Mouse (Mus musculus) embryonic facial prominence, embryonic 15.5 days (tissue): ENCODE data around the gene Col24a1. TPM values are rescaled to one million over a fixed set of nuclear protein-coding genes. Genes with fewer than 3 reads are reported as not detected.
A peak's percentile ranks its signal among the peaks of the same experiment; 100 is the strongest.

Experiments used
- ATAC-seq: fragments of 200-750 bp; cut with Nextera tagmentation; 2 replicates; pipeline ENCODE4 v1.8.0; 2017; ENCODE audit warnings: low read depth, moderate TSS enrichment; ENCODE audit not compliant: insufficient number of reproducible peaks, low FRiP score, low TSS enrichment
- H3K27ac ChIP-seq: fragments of 300-500 bp; sonication (generic); replicated peaks from 2 replicates; pipeline ENCODE4 v1.5.1; 2015; ENCODE audit warnings: mild to moderate bottlenecking, inconsistent platforms
- H3K27me3 ChIP-seq: fragments of 300-500 bp; sonication (generic); 2 replicates; pipeline ENCODE4 v1.6.1; 2015; ENCODE audit warnings: inconsistent platforms
- H3K36me3 ChIP-seq: fragments of 300-500 bp; sonication (generic); 2 replicates; pipeline ENCODE4 v1.6.1; 2015; ENCODE audit warnings: mild to moderate bottlenecking, inconsistent platforms
- H3K4me1 ChIP-seq: fragments of 300-500 bp; sonication (generic); 2 replicates; pipeline ENCODE4 v1.6.1; 2015; ENCODE audit warnings: inconsistent platforms
- H3K4me2 ChIP-seq: fragments of 300-500 bp; sonication (generic); replicated peaks from 2 replicates; pipeline ENCODE4 v1.6.1; 2015; ENCODE audit warnings: mild to moderate bottlenecking, inconsistent platforms
- H3K4me3 ChIP-seq: fragments of 300-500 bp; sonication (generic); replicated peaks from 2 replicates; pipeline ENCODE4 v1.5.1; 2015; ENCODE audit warnings: mild to moderate bottlenecking, inconsistent platforms
- H3K9ac ChIP-seq: fragments of 300-500 bp; sonication (generic); 2 replicates; pipeline ENCODE4 v1.6.1; 2015; ENCODE audit warnings: inconsistent platforms
- H3K9me3 ChIP-seq: fragments of 300-500 bp; sonication (generic); replicated peaks from 2 replicates; pipeline ENCODE4 v1.6.1; 2016; ENCODE audit warnings: inconsistent platforms
- whole genome bisulfite sequencing: fragments of 180-500 bp; shearing (Covaris S2); methylation state at CpG from one replicate; pipeline ENCODE4 v1.1.7; 2015; 5-methylcytosine and 5-hydroxymethylcytosine counted together
- polyA plus RNA-seq: library from polyadenylated mRNA; unstranded; fragments of >200 nt; fragmentation: Nextera tagmentation; extraction: Ambion mirVana; gene quantifications from 2 replicates; pipeline ENCODE4 v1.2.1, GENCODE M21; 2015

The Col24a1 gene
- polyA plus RNA-seq, 1 experiment from 2014 or later: 10.0 TPM

DNA sequence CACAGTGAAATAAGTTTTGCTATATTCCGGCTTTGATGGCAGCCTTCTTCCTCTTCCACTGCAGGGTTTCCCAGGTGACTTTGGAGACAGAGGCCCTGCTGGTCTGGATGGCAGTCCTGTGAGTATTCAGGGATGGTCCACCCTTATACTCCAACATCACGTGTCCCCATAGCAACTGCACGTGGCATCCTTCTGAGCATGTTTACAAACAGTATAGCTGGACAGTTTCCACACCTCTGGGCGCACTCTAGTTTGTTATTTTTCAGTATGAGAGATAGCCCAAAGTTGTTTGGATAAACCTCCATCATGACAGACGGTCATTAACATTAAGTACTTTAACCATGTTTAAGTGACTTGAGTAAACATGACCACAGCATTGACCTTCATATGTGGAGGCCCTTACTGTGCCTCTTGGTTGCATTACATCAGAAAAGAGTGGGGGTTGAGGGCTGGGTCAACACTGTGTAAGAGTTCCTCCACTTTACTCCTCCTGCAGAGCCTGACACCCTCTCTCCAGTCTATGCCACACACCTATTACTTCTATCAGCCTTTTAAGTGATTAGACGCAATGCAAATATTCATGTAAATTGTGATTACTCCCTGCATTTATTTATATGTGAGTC, 64.7 kb downstream of the Col24a1 start:
- Histone ChIP-seq H3K36me3 (no peaks in the 10 kb centered on the region), H3K4me3 (no peak overlapping the region), H3K9ac (no peak overlapping the region), H3K27ac (no peak overlapping the region), H3K9me3 (no peaks in the 10 kb centered on the region), H3K27me3 (no peaks in the 10 kb centered on the region), H3K4me2 (no peak overlapping the region), H3K4me1 (no peaks in the 10 kb centered on the region)
- ATAC-seq: no peak
- WGBS: 88% methylated on average over 6 of the region's 6 CpGs

DNA sequence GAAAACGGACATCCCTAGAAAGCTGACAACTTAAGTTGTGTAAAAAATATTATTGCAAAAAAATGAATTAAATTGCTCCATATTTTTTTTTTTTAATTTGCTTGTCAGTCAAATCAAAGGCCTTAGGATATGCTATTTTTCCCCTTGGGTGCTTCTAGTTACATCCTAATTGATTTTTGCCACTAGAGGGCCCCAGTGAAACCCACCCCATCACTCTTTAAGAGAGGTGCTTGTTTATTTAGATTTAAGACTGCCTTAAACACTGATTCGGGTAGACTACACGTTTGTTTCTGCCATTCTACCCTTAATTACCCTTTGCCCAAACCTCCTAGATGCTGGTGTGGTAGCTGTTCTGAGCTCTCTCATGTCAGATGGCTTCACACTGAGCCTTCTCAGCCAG, 73.0 kb downstream of the Col24a1 start:
- no peak overlapping the region for H3K27ac ChIP-seq
- ATAC-seq: no peak
- H3K4me2 ChIP-seq: no peak overlapping the region
- H3K36me3 ChIP-seq: no peaks in the 10 kb centered on the region
- no peak overlapping the region for H3K9ac ChIP-seq
- WGBS: 43% methylated on average over 3 of the region's 3 CpGs
- no peak overlapping the region for H3K4me3 ChIP-seq
- no peaks in the 10 kb centered on the region; the same call in 1 of the 2 replicates for H3K4me1 ChIP-seq
- no peaks in the 10 kb centered on the region for H3K27me3 ChIP-seq
- H3K9me3 ChIP-seq: no peaks in the 10 kb centered on the region

DNA sequence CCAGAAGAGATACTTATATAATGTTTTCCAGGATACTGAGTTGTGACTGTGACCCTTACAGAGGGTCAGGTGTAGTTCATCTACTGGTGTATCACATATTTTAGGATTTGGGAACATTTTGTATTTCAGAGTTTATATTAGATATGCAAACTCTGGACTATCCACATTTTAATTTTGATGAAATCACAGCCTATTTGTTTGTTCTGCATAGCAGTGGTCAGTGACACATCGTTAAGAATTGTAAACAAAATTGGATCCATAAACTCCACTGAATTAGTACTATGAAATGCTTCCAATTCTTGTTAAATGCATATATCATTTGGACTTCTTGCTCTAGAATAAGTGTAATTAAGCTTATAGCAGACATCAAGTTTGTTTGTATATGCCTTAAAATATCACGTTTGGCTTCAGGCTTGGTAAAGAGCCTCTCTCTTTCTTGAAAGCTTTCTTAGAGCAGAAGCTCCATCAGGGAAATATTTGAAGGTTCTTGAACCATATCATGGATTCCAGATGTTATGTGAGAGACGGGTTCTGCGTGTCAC, 75.0 kb downstream of the Col24a1 start:
- H3K27ac ChIP-seq: peak overlapping the region; percentile 39; the same call in 1 of the 2 replicates
- 34% methylated on average over 4 of the region's 4 CpGs for WGBS

DNA sequence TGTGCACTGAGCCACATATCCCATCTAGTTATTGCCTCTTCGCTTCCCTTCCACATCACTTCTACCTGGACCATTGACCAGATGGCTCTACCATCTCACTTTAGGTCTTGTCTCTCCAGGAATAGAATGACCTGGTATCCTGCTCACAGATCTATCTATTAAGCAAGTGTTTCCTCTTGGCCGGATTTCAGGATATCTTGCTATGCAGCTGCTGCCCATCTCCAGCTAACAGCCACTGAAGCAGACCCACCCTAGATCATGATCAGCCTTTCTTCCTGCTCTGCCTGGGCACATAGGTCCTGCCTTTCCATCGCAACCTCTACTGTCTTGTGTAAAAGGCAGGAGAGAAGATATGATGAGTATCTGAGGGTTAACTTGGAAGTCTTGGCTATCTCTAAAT, 84.0 kb downstream of the Col24a1 start:
- Histone ChIP-seq H3K27ac (no peak overlapping the region), H3K4me2 (no peak overlapping the region), H3K4me1 (no peaks in the 10 kb centered on the region), H3K4me3 (no peak overlapping the region), H3K9me3 (no peaks in the 10 kb centered on the region), H3K9ac (no peak overlapping the region), H3K36me3 (no peaks in the 10 kb centered on the region), H3K27me3 (no peaks in the 10 kb centered on the region)
- no peak for ATAC-seq
- WGBS: 95% methylated on average over 3 of the region's 3 CpGs

More for the DNA sequence above, 75.0 kb downstream of the Col24a1 start:
- Histone ChIP-seq H3K4me1 (no peaks in the 10 kb centered on the region; the same call in 1 of the 2 replicates), H3K4me3 (no peak overlapping the region), H3K36me3 (no peaks in the 10 kb centered on the region), H3K4me2 (no peak overlapping the region), H3K9ac (no peak overlapping the region), H3K9me3 (no peaks in the 10 kb centered on the region), H3K27me3 (no peaks in the 10 kb centered on the region)
- no peak for ATAC-seq

DNA sequence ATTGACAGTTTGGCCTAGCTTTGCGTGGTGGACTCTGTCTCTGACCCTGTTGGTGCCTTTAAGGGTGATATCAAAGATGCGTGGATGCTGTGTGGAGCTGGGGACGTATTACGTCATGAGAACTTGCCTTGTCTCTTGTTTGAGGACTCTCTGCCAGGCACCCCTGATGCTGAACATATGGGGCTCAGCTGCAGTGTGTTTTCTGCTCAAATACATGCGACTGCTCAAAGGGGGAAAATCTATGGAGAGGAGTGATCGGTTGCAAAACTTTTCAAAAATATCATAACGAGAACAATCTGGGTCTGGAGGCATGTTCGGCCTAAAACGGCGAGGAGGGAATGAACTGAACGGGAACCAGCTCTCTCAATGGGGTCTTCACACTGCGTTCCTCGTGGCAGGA, 90.8 kb downstream of the Col24a1 start:
- no peak overlapping the region for H3K9ac ChIP-seq
- no peaks in the 10 kb centered on the region for H3K9me3 ChIP-seq
- peak; percentile 75; the same call in 1 of the 2 replicates for ATAC-seq
- no peaks in the 10 kb centered on the region for H3K36me3 ChIP-seq
- no peaks in the 10 kb centered on the region for H3K27me3 ChIP-seq
- H3K27ac ChIP-seq: peak overlapping the region; percentile 76
- peak overlapping the region; percentile 2; the same call in 1 of the 2 replicates for H3K4me2 ChIP-seq
- no peak overlapping the region for H3K4me3 ChIP-seq
- WGBS: 33% methylated on average over 13 of the region's 13 CpGs
- 0 out of 2 replicates have a peak, but pooled peaks cover 11% of the 10 kb centered on the region for H3K4me1 ChIP-seq

DNA sequence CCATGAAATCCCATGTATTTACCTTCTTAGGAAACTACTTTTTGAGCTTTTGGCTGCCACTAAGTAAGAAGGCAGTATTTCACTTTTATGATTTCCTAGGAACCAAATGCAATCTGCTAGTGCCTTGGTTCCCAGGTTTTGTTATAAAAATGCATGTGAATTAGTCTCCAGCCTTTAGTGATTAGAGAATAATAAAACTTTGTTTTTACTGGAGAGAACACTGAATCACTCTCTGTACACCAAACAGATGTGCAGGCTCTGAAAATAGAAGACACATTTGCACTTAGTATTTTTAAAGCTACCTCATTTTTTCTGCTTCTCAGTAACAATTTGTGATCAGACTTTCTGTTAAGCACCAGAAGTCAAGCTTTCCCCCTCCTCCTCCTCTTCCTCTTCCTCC, 94.2 kb downstream of the Col24a1 start:
- H3K4me3 ChIP-seq: no peak overlapping the region
- no peaks in the 10 kb centered on the region for H3K27me3 ChIP-seq
- H3K4me1 ChIP-seq: 0 out of 2 replicates have a peak, but pooled peaks cover 11% of the 10 kb centered on the region
- H3K27ac ChIP-seq: no peak overlapping the region
- ATAC-seq: no peak
- no peak overlapping the region for H3K4me2 ChIP-seq
- H3K9me3 ChIP-seq: no peaks in the 10 kb centered on the region
- H3K36me3 ChIP-seq: no peaks in the 10 kb centered on the region
- H3K9ac ChIP-seq: no peak overlapping the region

DNA sequence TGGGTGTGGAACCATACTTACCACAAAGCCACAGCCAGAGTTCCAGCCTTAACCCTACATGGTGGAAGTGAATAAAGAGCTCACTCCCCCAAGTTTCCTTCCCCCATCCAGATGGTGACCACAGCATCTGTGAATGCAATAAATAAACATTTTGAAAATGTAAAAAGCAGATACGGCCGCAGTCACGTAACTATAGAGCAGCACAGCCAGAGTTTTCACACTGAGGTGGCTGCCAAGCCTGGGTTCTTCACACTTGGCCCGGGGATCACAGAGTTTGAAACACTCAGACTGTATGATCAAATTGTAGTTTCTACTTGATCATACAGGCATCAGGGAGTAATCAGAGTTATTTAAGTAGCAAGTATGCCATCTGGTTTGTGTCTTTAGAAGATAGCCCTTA, 98.4 kb downstream of the Col24a1 start:
- H3K4me3 ChIP-seq: no peak overlapping the region
- H3K9me3 ChIP-seq: no peaks in the 10 kb centered on the region
- 58% methylated on average over 4 of the region's 4 CpGs for WGBS
- ATAC-seq: no peak
- no peak overlapping the region for H3K4me2 ChIP-seq
- no peaks in the 10 kb centered on the region for H3K36me3 ChIP-seq
- H3K9ac ChIP-seq: no peak overlapping the region
- H3K27me3 ChIP-seq: no peaks in the 10 kb centered on the region
- H3K27ac ChIP-seq: peak overlapping the region; percentile 45; the same call in 1 of the 2 replicates
- peaks cover 18% of the 10 kb centered on the region for H3K4me1 ChIP-seq

DNA sequence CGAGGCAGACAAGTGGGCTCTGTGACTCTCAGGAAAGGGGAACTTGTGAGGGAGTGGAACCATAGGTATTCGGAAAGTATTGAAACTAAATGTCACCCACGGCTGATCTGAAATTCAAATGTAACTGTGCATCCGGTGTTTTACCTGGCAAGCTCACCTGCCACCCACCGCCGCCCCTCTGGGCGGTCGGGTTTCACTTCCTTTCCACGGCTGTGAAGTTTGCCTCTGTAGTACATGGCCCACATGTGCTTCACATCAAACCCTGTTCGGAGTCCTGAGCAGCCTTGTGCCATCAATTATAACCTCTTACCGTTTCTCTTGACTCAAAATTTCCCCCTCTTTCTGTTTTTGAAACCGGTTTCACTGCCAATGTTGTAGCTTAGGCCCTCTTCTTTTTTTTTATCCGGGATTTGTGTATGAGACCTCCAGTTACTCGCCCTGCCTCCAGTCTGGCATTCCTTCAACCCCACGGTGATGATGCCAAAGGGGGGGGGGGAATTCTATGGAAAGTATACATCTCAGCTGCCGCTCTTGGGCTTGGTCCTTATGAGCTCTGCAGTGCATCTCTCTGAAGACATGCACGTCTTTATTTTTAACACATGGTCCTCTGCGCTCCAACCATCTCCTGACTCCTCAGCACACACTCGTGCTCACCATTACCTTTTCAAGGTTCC, 99.9 kb downstream of the Col24a1 start:
- Histone ChIP-seq H3K9me3 (no peaks in the 10 kb centered on the region), H3K27me3 (no peaks in the 10 kb centered on the region), H3K4me3 (no peak overlapping the region), H3K9ac (no peak overlapping the region), H3K36me3 (no peaks in the 10 kb centered on the region), H3K4me1 (peaks cover 22% of the 10 kb centered on the region), H3K27ac (peak overlapping the region; percentile 68), H3K4me2 (peak overlapping the region; percentile 15; the same call in 1 of the 2 replicates)
- WGBS: 35% methylated on average over 19 of the region's 19 CpGs
- peak; percentile 76; the same call in 1 of the 2 replicates for ATAC-seq

DNA sequence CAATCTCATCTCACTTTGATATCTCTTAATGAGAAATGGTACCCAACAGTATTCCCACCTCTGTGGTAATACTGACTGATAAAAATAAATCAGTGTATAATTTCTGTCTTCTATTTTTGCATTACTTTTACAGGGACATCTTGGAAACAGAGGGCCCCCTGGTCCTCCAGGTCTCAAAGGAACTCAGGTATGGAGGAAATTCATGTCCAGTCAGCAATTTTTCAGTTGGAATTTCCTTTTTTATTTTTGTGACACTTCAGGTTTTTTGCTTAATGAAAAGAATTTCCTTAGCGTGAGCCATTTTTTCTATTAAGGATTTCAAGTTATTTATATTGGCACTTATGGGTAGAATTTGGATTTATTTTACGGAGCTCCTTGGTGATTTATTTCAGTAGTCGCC, 106.9 kb downstream of the Col24a1 start:
- Histone ChIP-seq H3K36me3 (no peaks in the 10 kb centered on the region), H3K4me2 (no peak overlapping the region), H3K9me3 (no peaks in the 10 kb centered on the region), H3K4me1 (0 out of 2 replicates have a peak, but pooled peaks cover 12% of the 10 kb centered on the region), H3K9ac (no peak overlapping the region), H3K4me3 (no peak overlapping the region), H3K27me3 (no peaks in the 10 kb centered on the region), H3K27ac (no peak overlapping the region)
- no peak for ATAC-seq
- 91% methylated on average over 3 of the region's 3 CpGs for WGBS

DNA sequence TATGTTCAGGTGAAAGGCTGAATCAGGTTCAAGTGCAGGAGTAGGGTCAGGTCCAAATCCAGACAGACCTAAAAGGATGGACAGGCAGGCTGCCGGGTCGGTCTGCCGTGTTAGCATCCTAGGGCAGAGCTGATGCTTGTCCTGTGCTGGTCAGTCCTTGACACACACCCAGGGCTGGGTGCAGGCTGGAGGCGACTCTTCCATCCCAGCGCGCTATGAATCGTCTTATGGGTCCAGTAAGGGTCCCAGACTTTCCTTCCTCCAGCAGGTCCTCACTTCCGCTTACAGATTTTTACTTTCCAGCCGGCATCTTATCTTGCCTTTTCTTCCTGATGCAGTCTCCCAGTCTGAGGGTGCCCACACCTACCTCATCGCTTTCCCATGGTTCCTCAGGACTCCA, 110.0 kb downstream of the Col24a1 start:
- H3K9ac ChIP-seq: no peak overlapping the region
- H3K27ac ChIP-seq: no peak overlapping the region
- H3K36me3 ChIP-seq: no peaks in the 10 kb centered on the region
- no peak overlapping the region for H3K4me2 ChIP-seq
- H3K4me1 ChIP-seq: no peaks in the 10 kb centered on the region
- no peak for ATAC-seq
- H3K27me3 ChIP-seq: no peaks in the 10 kb centered on the region
- H3K4me3 ChIP-seq: no peak overlapping the region
- H3K9me3 ChIP-seq: no peaks in the 10 kb centered on the region
- WGBS: 94% methylated on average over 10 of the region's 10 CpGs

DNA sequence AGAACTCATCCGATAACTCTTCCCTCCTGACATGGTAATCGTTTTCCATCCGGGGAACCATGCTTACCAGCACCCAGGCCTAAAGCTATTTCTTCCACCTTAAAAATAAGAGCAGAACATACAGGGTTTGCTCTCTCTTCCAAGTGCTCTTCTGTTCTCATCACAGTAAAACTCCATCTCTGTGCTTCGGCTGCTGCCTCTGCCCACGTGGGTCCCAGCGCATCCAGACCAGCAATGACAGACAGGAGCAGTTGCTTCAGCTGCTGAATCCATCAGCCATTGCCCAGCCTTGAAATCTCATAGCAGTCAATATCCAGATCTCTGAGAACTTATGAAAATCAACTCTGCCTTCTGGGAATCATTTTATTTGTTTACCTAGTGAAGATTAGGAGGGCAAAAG, 110.7 kb downstream of the Col24a1 start:
- ATAC-seq: no peak
- H3K27me3 ChIP-seq: no peaks in the 10 kb centered on the region
- H3K36me3 ChIP-seq: no peaks in the 10 kb centered on the region
- H3K9ac ChIP-seq: no peak overlapping the region
- no peaks in the 10 kb centered on the region for H3K9me3 ChIP-seq
- H3K4me2 ChIP-seq: no peak overlapping the region
- no peak overlapping the region for H3K27ac ChIP-seq
- no peaks in the 10 kb centered on the region for H3K4me1 ChIP-seq
- 86% methylated on average over 6 of the region's 6 CpGs for WGBS
- no peak overlapping the region for H3K4me3 ChIP-seq
